Mouse (Mus musculus) kidney, adult 2 months (tissue): ENCODE results near the gene Elob. TPM values are rescaled to one million over a fixed set of nuclear protein-coding genes. Genes with fewer than 3 reads are reported as not detected.
A peak's percentile ranks its signal among the peaks of the same experiment; 100 is the strongest.

Source experiments
- DNase-seq: peaks from one replicate; pipeline ENCODE4 v3.0.0; 2021
- H3K27ac ChIP-seq: fragments of 200-500 bp; 2 replicates; pipeline ENCODE4 v1.5.1; 2012; ENCODE audit warnings: low read depth, low read length, control low read depth, inconsistent platforms; ENCODE audit not compliant: insufficient read depth
- H3K27me3 ChIP-seq: fragments of 200-500 bp; replicated peaks from 2 replicates; pipeline ENCODE4 v1.6.1; 2012; ENCODE audit warnings: mild to moderate bottlenecking, moderate library complexity, low read length, inconsistent platforms; ENCODE audit not compliant: control insufficient read depth, insufficient read depth
- H3K36me3 ChIP-seq: fragments of 200-500 bp; 2 replicates; pipeline ENCODE4 v1.6.1; 2012; ENCODE audit warnings: mild to moderate bottlenecking, moderate library complexity, low read length, inconsistent platforms; ENCODE audit not compliant: control insufficient read depth, insufficient read depth
- H3K4me1 ChIP-seq: fragments of 200-500 bp; 2 replicates; pipeline ENCODE4 v1.6.1; 2011; ENCODE audit warnings: low read length; ENCODE audit not compliant: control insufficient read depth, insufficient read depth
- H3K4me3 ChIP-seq: fragments of 200-500 bp; 2 replicates; pipeline ENCODE4 v1.5.1; 2011; ENCODE audit warnings: mild to moderate bottlenecking, low read depth, low read length, control low read depth; ENCODE audit not compliant: insufficient read depth
- CTCF ChIP-seq: fragments of 200-500 bp; conservative IDR thresholded peaks from 2 replicates; pipeline ENCODE4 v1.5.1; 2011; ENCODE audit warnings: low read depth, mild to moderate bottlenecking, control low read depth, low read length, moderate library complexity, mixed read lengths; ENCODE audit not compliant: insufficient read depth, insufficient read length
- POLR2A ChIP-seq: fragments of 200-500 bp; IDR thresholded peaks from one replicate; pipeline ENCODE4 v1.6.1; 2011; ENCODE audit warnings: low read depth, low read length, control low read depth
- WGBS: fragments of 180-500 bp; shearing (Covaris S2); methylation state at CpG from one replicate; pipeline ENCODE4 v1.1.7; 2018; 5-methylcytosine and 5-hydroxymethylcytosine counted together
- polyA plus RNA-seq: library from polyadenylated mRNA; depleted of rRNA; stranded (reverse); fragments of >200 nt; gene quantifications from 2 replicates; pipeline ENCODE4 v1.2.3, GENCODE M21; 2012; rRNA removed

The Elob gene
- polyA plus RNA-seq, 1 experiment: 762 TPM

GRCm38 (mm10) chr17:23778447-23778846, 50.5 kb downstream of the Elob start:
- Histone ChIP-seq H3K27ac (no peak overlapping the region), H3K27me3 (no peaks in the 10 kb centered on the region), H3K4me3 (no peak overlapping the region), H3K36me3 (no peaks in the 10 kb centered on the region), H3K4me1 (no peaks in the 10 kb centered on the region; the same call in 1 of the 2 replicates)
- WGBS: 60% methylated on average over 2 of the region's 2 CpGs
- no peak for DNase-seq
- TF ChIP-seq CTCF (no peak), POLR2A (no peak)

DNA sequence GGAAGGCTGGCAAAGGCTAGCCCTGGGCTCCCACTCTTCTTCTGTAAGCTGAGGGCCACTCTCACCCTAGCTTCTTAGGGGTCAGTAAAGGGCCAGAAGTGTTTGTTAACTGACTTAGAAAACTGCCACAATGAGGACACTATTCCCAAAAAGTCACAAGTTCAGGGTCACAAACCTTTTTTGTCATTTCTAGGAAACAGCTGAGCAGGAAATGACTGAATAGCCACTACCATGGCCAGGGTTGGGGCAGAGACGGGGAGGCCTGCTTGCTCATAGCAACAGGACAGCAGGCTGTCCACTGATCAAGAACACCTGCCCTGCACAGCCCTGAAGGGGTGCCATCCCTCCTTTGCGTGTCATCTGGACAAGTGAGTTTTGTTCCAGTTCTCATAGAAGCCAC, 51.8 kb downstream of the Elob start:
- Histone ChIP-seq H3K4me3 (no peak overlapping the region), H3K4me1 (no peaks in the 10 kb centered on the region; the same call in 1 of the 2 replicates), H3K27me3 (no peaks in the 10 kb centered on the region), H3K36me3 (no peaks in the 10 kb centered on the region), H3K27ac (no peak overlapping the region)
- WGBS: 66% methylated on average over 2 of the region's 2 CpGs
- peak; percentile 26 for DNase-seq
- no peak for TF ChIP-seq POLR2A
- TF ChIP-seq CTCF: no peak

- DNase-seq: no peak
- H3K36me3 ChIP-seq: no peaks in the 10 kb centered on the region
- H3K4me1 ChIP-seq: no peaks in the 10 kb centered on the region; the same call in 1 of the 2 replicates
- no peaks in the 10 kb centered on the region for H3K27me3 ChIP-seq
- H3K27ac ChIP-seq: no peak overlapping the region
- TF ChIP-seq POLR2A (no peak), CTCF (no peak)
- WGBS: 88% methylated on average over 10 of the region's 10 CpGs
- H3K4me3 ChIP-seq: no peak overlapping the region
These were observed 52.7 kb downstream of the Elob start for GRCm38 (mm10) chr17:23776216-23776615.

Other genes with a start within 250 kb of the Elob start
- gene Zfp13, start 229.6 kb downstream of the Elob start, polyA plus RNA-seq: 7.9 and 9.8 TPM in 2 replicates
- 0.11 TPM in 1 of 2 replicates, not detected in the other for gene Zscan10, start 228.3 kb downstream of the Elob start, polyA plus RNA-seq
- gene Mmp25, start 183.9 kb downstream of the Elob start, polyA plus RNA-seq: 0.18 and 0.38 TPM in 2 replicates
- 1.7 TPM in 2 replicates for gene Bicdl2, start 168.6 kb downstream of the Elob start, polyA plus RNA-seq
- 367 and 378 TPM in 2 replicates for gene Hcfc1r1, start 155.5 kb downstream of the Elob start, polyA plus RNA-seq
- gene Thoc6, start 155.3 kb downstream of the Elob start, polyA plus RNA-seq: 14.2 and 15.7 TPM in 2 replicates
- gene Tnfrsf12a, start 151.7 kb downstream of the Elob start, polyA plus RNA-seq: 10.0 and 14.4 TPM in 2 replicates
- gene Cldn6, start 149.9 kb downstream of the Elob start, polyA plus RNA-seq: 2.5 and 2.6 TPM in 2 replicates
- gene Cldn9, start 145.1 kb downstream of the Elob start, polyA plus RNA-seq: 0.14 and 0.45 TPM in 2 replicates
- gene 1520401A03Rik, start 106.4 kb downstream of the Elob start, polyA plus RNA-seq: 0.05 TPM in 1 of 2 replicates, not detected in the other
- 4.1 and 5.2 TPM in 2 replicates for gene Pkmyt1, start 102.8 kb downstream of the Elob start, polyA plus RNA-seq
- gene Paqr4, start 88.3 kb downstream of the Elob start, polyA plus RNA-seq: 9.7 and 10.8 TPM in 2 replicates
- gene Kremen2, start 83.3 kb downstream of the Elob start, polyA plus RNA-seq: 0.17 and 0.27 TPM in 2 replicates
- gene Flywch1, start 57.5 kb downstream of the Elob start, polyA plus RNA-seq: 41.7 and 45.2 TPM in 2 replicates
- gene Flywch2, start 43.1 kb downstream of the Elob start, polyA plus RNA-seq: 9.3 and 12.2 TPM in 2 replicates
- gene Srrm2, start 38.6 kb downstream of the Elob start, polyA plus RNA-seq: 394 and 443 TPM in 2 replicates
- gene Prss33, start 6.9 kb upstream of the Elob start, polyA plus RNA-seq: not detected in 2 replicates
- not detected in 2 replicates for gene Prss32, start 14.7 kb upstream of the Elob start, polyA plus RNA-seq
- 0.08 and 0.16 TPM in 2 replicates for gene Prss41, start 15.0 kb upstream of the Elob start, polyA plus RNA-seq
- 0.14 TPM in 2 replicates for gene Prss21, start 38.9 kb upstream of the Elob start, polyA plus RNA-seq
- not detected in 2 replicates for gene Dcpp1, start 51.7 kb upstream of the Elob start, polyA plus RNA-seq
- gene Dcpp2, start 51.7 kb upstream of the Elob start, polyA plus RNA-seq: not detected in 2 replicates
- not detected in 2 replicates for gene Dcpp3, start 88.3 kb upstream of the Elob start, polyA plus RNA-seq
- not detected in 2 replicates for gene Sbp, start 112.5 kb upstream of the Elob start, polyA plus RNA-seq
- gene Sbpl, start 126.1 kb upstream of the Elob start, polyA plus RNA-seq: not detected in 2 replicates
- 0.71 and 0.95 TPM in 2 replicates for gene Prss30, start 151.4 kb upstream of the Elob start, polyA plus RNA-seq
- gene Prss22, start 169.0 kb upstream of the Elob start, polyA plus RNA-seq: 0.23 and 0.26 TPM in 2 replicates
- 0.16 and 0.30 TPM in 2 replicates for gene Prss27, start 209.0 kb upstream of the Elob start, polyA plus RNA-seq
- gene Kctd5, start 244.3 kb upstream of the Elob start, polyA plus RNA-seq: 16.1 and 16.5 TPM in 2 replicates